25 mouse cellular contexts compared by ENCODE assay signal in the genomic region with DNA sequence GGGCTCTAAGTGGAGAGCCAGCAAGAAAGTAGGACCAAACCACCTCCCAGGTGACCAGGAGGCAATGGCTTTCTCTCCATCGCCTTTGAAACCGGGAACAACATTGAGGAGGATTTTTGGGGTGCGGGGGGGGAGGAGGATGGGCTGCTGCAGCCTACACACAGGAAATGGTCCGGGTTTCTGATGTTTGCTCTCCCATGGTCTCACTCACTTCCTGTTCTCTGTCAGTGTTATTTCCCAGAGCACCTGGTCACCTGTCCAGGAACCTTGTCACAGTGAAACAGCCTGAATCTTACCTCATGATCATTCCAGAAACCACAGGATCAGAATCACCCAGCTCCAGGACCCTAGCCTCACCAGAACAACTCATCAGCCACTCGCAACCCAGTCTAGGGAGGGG.
DNase-seq lines count a peak whose midpoint lies in the region; ATAC-seq lines count a peak whose summit lies in the region.
"Had no signal": no experiment of that assay in that cellular context is flagged by ENCODE, and none has a peak within 500 bp of the region (broad histone marks: within the 10 kb centered on the region; RNA-seq: fewer than 3 reads in every experiment).

No protein-coding gene starts in this region.

- H3K4me2 ChIP-seq in forebrain, embryonic 15.5 days (replicated peaks), result no peak overlapping the region
- H3K4me2 ChIP-seq in heart, embryonic 13.5 days, result no peak overlapping the region
- H3K4me2 ChIP-seq: heart, embryonic 12.5 days; lung, embryonic 15.5 days; neural tube, embryonic 12.5 days had no signal

- no peaks in the 10 kb centered on the region for H3K27me3 ChIP-seq in forebrain, embryonic 15.5 days
- H3K27me3 ChIP-seq in forebrain, embryonic 10.5 days (ENCODE audit: poor library complexity, severe bottlenecking), result no peaks in the 10 kb centered on the region
- H3K27me3 ChIP-seq in heart, embryonic 13.5 days (replicated peaks), result no peaks in the 10 kb centered on the region
- H3K27me3 ChIP-seq: CH12.LX; heart, embryonic 12.5 days; lung, embryonic 15.5 days; neural tube, embryonic 12.5 days; Patski had no signal

- H3K9me3 ChIP-seq in forebrain, embryonic 15.5 days, result no peaks in the 10 kb centered on the region
- H3K9me3 ChIP-seq in forebrain, embryonic 10.5 days, result no peaks in the 10 kb centered on the region
- no peaks in the 10 kb centered on the region for H3K9me3 ChIP-seq in heart, embryonic 13.5 days
- H3K9me3 ChIP-seq: G1E; heart, embryonic 12.5 days; hindbrain, embryonic 10.5 days; lung, embryonic 15.5 days; neural tube, embryonic 12.5 days had no signal

- DNase-seq in forebrain, embryonic 10.5 days (ENCODE audit: extremely low spot score, low spot score), result no peak
- no peak for DNase-seq in heart, postnatal 14 days
- DNase-seq in thymus, postnatal 0 days (ENCODE audit: low spot score), result peak; percentile 19
- DNase-seq in thymus, postnatal 10 days (ENCODE audit: low spot score in 2 of 2), result no peak
- DNase-seq in lung, postnatal 4 days, result no peak
- DNase-seq in left cerebral cortex, postnatal 4 days, result no peak
- DNase-seq: adrenal gland, adult 8-10 months; cerebellum, adult 11-12 months; kidney, adult 9 months; kidney, postnatal 36 days; lung, postnatal 36 days; midbrain, embryonic 14.5 days; right cerebral cortex, postnatal 14 days had no signal

- no peak overlapping the region for H3K9ac ChIP-seq in forebrain, embryonic 15.5 days (replicated peaks)
- H3K9ac ChIP-seq in heart, embryonic 13.5 days, result no peak overlapping the region
- H3K9ac ChIP-seq: heart, embryonic 12.5 days; liver, embryonic 14.5 days; lung, embryonic 15.5 days; neural tube, embryonic 12.5 days had no signal

- intact Hi-C loops in heart, postnatal 14 days (cut with DNase I), result no loop called here
- intact Hi-C loops in left cerebral cortex, postnatal 4 days (cut with DNase I), result no loop called here

- peaks cover 15% of the 10 kb centered on the region for H3K4me1 ChIP-seq in forebrain, embryonic 15.5 days
- no peaks in the 10 kb centered on the region for H3K4me1 ChIP-seq in forebrain, embryonic 10.5 days
- H3K4me1 ChIP-seq in heart, embryonic 13.5 days, result peaks cover 57% of the 10 kb centered on the region

- H3K36me3 ChIP-seq in forebrain, embryonic 15.5 days, result no peaks in the 10 kb centered on the region
- no peaks in the 10 kb centered on the region for H3K36me3 ChIP-seq in forebrain, embryonic 10.5 days (replicated peaks)
- no peaks in the 10 kb centered on the region for H3K36me3 ChIP-seq in heart, embryonic 13.5 days
- H3K36me3 ChIP-seq: G1E; heart, embryonic 12.5 days; lung, embryonic 15.5 days had no signal

- H3K4me3 ChIP-seq in forebrain, embryonic 15.5 days, result no peak overlapping the region
- no peak overlapping the region for H3K4me3 ChIP-seq in forebrain, embryonic 10.5 days
- H3K4me3 ChIP-seq in heart, embryonic 13.5 days, result no peak overlapping the region
- H3K4me3 ChIP-seq: heart, embryonic 12.5 days; hindbrain, embryonic 10.5 days; lung, embryonic 15.5 days; neural tube, embryonic 12.5 days had no signal

- ATAC-seq in forebrain, embryonic 15.5 days (replicated peaks), result no peak
- no peak for ATAC-seq in heart, embryonic 13.5 days (ENCODE audit: extremely low read depth, insufficient number of reproducible peaks, low FRiP score, low TSS enrichment)
- ATAC-seq: hindbrain, embryonic 16.5 days; intestine, embryonic 16.5 days; Patski had no signal

- WGBS in forebrain, embryonic 15.5 days, result 93% methylated on average over 5 of the region's 5 CpGs
- WGBS in forebrain, embryonic 10.5 days, result 84% methylated on average over 5 of the region's 5 CpGs
- 75% methylated on average over 5 of the region's 5 CpGs for WGBS in heart, embryonic 13.5 days

- peak overlapping the region; percentile 31; the same call in 1 of the 2 replicates for H3K27ac ChIP-seq in forebrain, embryonic 15.5 days (replicated peaks)
- no peak overlapping the region for H3K27ac ChIP-seq in forebrain, embryonic 10.5 days
- peak overlapping the region; percentile 40 for H3K27ac ChIP-seq in heart, embryonic 13.5 days (replicated peaks)
- H3K27ac ChIP-seq: hindbrain, embryonic 10.5 days; liver, embryonic 14.5 days; lung, embryonic 15.5 days; neural tube, embryonic 12.5 days had no signal
